16 mouse cellular contexts compared by ENCODE assay signal in the genomic region with DNA sequence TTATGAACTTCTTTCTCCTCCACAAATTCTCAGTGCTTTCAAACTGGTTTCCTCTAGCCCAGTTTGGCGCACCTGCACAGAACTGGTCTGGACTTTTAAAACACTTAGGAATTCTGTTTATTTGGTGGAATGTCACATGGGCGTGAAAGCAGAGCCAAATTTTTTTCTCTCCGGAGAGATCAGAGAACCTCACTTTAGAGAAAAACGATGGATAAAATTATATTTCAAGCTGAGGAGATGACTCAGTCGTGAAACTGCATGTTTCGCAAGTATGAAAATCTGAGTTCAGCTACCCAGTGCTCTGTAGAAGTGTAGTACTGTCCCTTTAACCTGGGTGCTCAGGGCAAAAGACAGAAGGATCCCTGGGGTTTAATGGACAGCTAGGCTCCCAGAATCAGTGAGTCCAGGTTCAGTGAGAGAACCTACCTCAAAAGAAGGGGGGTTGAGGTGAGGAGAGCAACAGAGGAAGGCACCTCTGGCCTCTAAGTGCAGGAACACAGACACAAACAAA. TPM values are rescaled to one million over a fixed set of nuclear protein-coding genes. Genes with fewer than 3 reads are reported as not detected.
A peak's percentile ranks its signal among the peaks of the same experiment; 100 is the strongest.
DNase-seq lines count a peak whose midpoint lies in the region; ATAC-seq lines count a peak whose summit lies in the region.
"Had no signal": no experiment of that assay in that cellular context is flagged by ENCODE, and none has a peak within 500 bp of the region (broad histone marks: within the 10 kb centered on the region; RNA-seq: fewer than 3 reads in every experiment).

No protein-coding gene starts in this region.

- 88% methylated on average over 6 of the region's 6 CpGs for WGBS in kidney, embryonic 14.5 days
- 91% methylated on average over 6 of the region's 6 CpGs for WGBS in hindbrain, embryonic 13.5 days

- no peak overlapping the region for H3K27ac ChIP-seq in kidney, embryonic 14.5 days (ENCODE audit: low read depth, low read length)
- H3K27ac ChIP-seq in brown adipose tissue, adult 24 weeks (replicated peaks; ENCODE audit: low read depth, low read length) = peak overlapping the region; percentile 63
- no peak overlapping the region for H3K27ac ChIP-seq in hindbrain, embryonic 13.5 days
- H3K27ac ChIP-seq: embryonic facial prominence, embryonic 15.5 days; forebrain, embryonic 15.5 days; heart, adult 2 months; neural tube, embryonic 13.5 days had no signal

- H3K4me3 ChIP-seq in kidney, embryonic 14.5 days (ENCODE audit: low read length) = no peak overlapping the region
- peak overlapping the region; percentile 26; the same call in 1 of the 2 replicates for H3K4me3 ChIP-seq in brown adipose tissue, adult 24 weeks (ENCODE audit: insufficient read depth, low read depth, low read length)
- H3K4me3 ChIP-seq in hindbrain, embryonic 13.5 days = no peak overlapping the region
- H3K4me3 ChIP-seq: embryonic facial prominence, embryonic 15.5 days; forebrain, embryonic 15.5 days; heart, adult 2 months; neural tube, embryonic 13.5 days had no signal

- ATAC-seq in kidney, embryonic 14.5 days (ENCODE audit: low FRiP score, low TSS enrichment) = no peak
- no peak for ATAC-seq in hindbrain, embryonic 13.5 days (ENCODE audit: low FRiP score)
- ATAC-seq: forebrain, embryonic 15.5 days had no signal

- no peaks in the 10 kb centered on the region for H3K27me3 ChIP-seq in kidney, embryonic 14.5 days (ENCODE audit: control insufficient read depth, insufficient read depth, low read length)
- H3K27me3 ChIP-seq in hindbrain, embryonic 13.5 days = no peaks in the 10 kb centered on the region
- H3K27me3 ChIP-seq: embryonic facial prominence, embryonic 15.5 days; forebrain, embryonic 15.5 days; neural tube, embryonic 13.5 days had no signal

- no peak overlapping the region for H3K4me2 ChIP-seq in kidney, embryonic 14.5 days (replicated peaks; ENCODE audit: low read depth, low read length)
- H3K4me2 ChIP-seq in hindbrain, embryonic 13.5 days = no peak overlapping the region
- H3K4me2 ChIP-seq: embryonic facial prominence, embryonic 15.5 days; forebrain, embryonic 15.5 days; lung, embryonic 14.5 days had no signal

- no peak overlapping the region for H3K9ac ChIP-seq in kidney, embryonic 14.5 days (ENCODE audit: low read depth, low read length)
- no peak overlapping the region for H3K9ac ChIP-seq in hindbrain, embryonic 13.5 days
- H3K9ac ChIP-seq: embryonic facial prominence, embryonic 15.5 days; forebrain, embryonic 15.5 days; lung, embryonic 14.5 days; neural tube, embryonic 13.5 days had no signal

- H3K9me3 ChIP-seq in kidney, embryonic 14.5 days (ENCODE audit: control insufficient read depth, low read length) = no peaks in the 10 kb centered on the region
- H3K9me3 ChIP-seq in hindbrain, embryonic 13.5 days = no peaks in the 10 kb centered on the region
- H3K9me3 ChIP-seq: embryonic facial prominence, embryonic 15.5 days; forebrain, embryonic 15.5 days; neural tube, embryonic 13.5 days had no signal

- peaks cover 11% of the 10 kb centered on the region for H3K4me1 ChIP-seq in kidney, embryonic 14.5 days (ENCODE audit: control insufficient read depth, insufficient read depth, low read length)
- peaks cover 3% of the 10 kb centered on the region; the same call in 1 of the 2 replicates for H3K4me1 ChIP-seq in brown adipose tissue, adult 24 weeks (ENCODE audit: control insufficient read depth, insufficient read depth, insufficient read length, low read length)
- peaks cover 21% of the 10 kb centered on the region for H3K4me1 ChIP-seq in hindbrain, embryonic 13.5 days (replicated peaks)

- H3K36me3 ChIP-seq in kidney, embryonic 14.5 days (ENCODE audit: control insufficient read depth, insufficient read depth, low read length) = no peaks in the 10 kb centered on the region
- no peaks in the 10 kb centered on the region for H3K36me3 ChIP-seq in hindbrain, embryonic 13.5 days
- H3K36me3 ChIP-seq: embryonic facial prominence, embryonic 15.5 days; forebrain, embryonic 15.5 days; neural tube, embryonic 13.5 days had no signal

- peak; percentile 71 for DNase-seq in kidney, adult 11 months
- DNase-seq in 416B (ENCODE audit: low read depth) = peak; percentile 72
- DNase-seq in kidney, postnatal 10 days = peak; percentile 22
- no peak for DNase-seq in frontal cortex, postnatal 10 days (ENCODE audit: low spot score in 2 of 2)
- no peak for DNase-seq in urinary bladder, postnatal 36 days (ENCODE audit: low spot score in 2 of 2)
- DNase-seq: heart, adult 2 months; heart, postnatal 14 days; lung, embryonic 14.5 days; midbrain, embryonic 14.5 days; retina, postnatal 1 day had no signal

RNA-seq across cellular contexts. Expression of a gene that starts 2.9 kb away (rescaled TPM):
- 49.1 and 75.6 TPM in 2 replicates for polyA plus RNA-seq in kidney, embryonic 14.5 days (2014; fragmentation: Nextera tagmentation; extraction: Ambion mirVana)
- 55.9 and 66.0 TPM in 2 replicates for polyA plus RNA-seq in brown adipose tissue, adult 24 weeks (2012; ENCODE audit: insufficient read depth, insufficient read length, missing spikeins)
- 93.6 and 97.9 TPM in 2 replicates for polyA plus RNA-seq in hindbrain, embryonic 13.5 days (2015; fragmentation: Nextera tagmentation; extraction: Ambion mirVana)

RNA-seq across cellular contexts. Expression of a gene that starts 3.1 kb away (rescaled TPM):
- 70.9 and 77.4 TPM in 2 replicates for polyA plus RNA-seq in kidney, embryonic 14.5 days (2014; fragmentation: Nextera tagmentation; extraction: Ambion mirVana)
- polyA plus RNA-seq in brown adipose tissue, adult 24 weeks (2012; ENCODE audit: insufficient read depth, insufficient read length, missing spikeins) = 48.8 and 61.1 TPM in 2 replicates
- polyA plus RNA-seq in hindbrain, embryonic 13.5 days (2015; fragmentation: Nextera tagmentation; extraction: Ambion mirVana) = 60.6 and 65.8 TPM in 2 replicates

RNA-seq across cellular contexts. Expression of a gene that starts 36.5 kb away (rescaled TPM):
- polyA plus RNA-seq in kidney, embryonic 14.5 days (2014; fragmentation: Nextera tagmentation; extraction: Ambion mirVana) = 5.7 and 6.6 TPM in 2 replicates
- polyA plus RNA-seq in brown adipose tissue, adult 24 weeks (2012; ENCODE audit: insufficient read depth, insufficient read length, missing spikeins) = 9.3 and 21.8 TPM in 2 replicates
- 2.6 and 2.9 TPM in 2 replicates for polyA plus RNA-seq in hindbrain, embryonic 13.5 days (2015; fragmentation: Nextera tagmentation; extraction: Ambion mirVana)

Comparison
In these comparisons a context has a peak if more than half of its experiments do, and no peak if none do; other contexts are left out.
1. DNase-seq: peak in kidney, adult 11 months (single experiment), 416B (single experiment) and kidney, postnatal 10 days (single experiment); none in frontal cortex, postnatal 10 days (0 of 2) and urinary bladder, postnatal 36 days (0 of 2).